Mouse (Mus musculus) activated CD4-positive, CD25-positive, alpha-beta regulatory T cell, adult 4 months (primary cell): ENCODE data around the gene Lag3. TPM values are rescaled to one million over a fixed set of nuclear protein-coding genes. Genes with fewer than 3 reads are reported as not detected.
"Not testable (repeated sequence)": the region's sequence is repeated elsewhere in the genome, so short reads cannot be mapped to it uniquely, and the experiment has no call there.

Experiments used
- ATAC-seq: one replicate; pipeline ENCODE4 v1.8.0; 2017
- polyA plus RNA-seq, 2 experiments: library from polyadenylated mRNA; unstranded; fragments of 100-300 nt; shearing (Covaris generic); gene quantifications; one replicate each; pipeline ENCODE4 v1.2.1; 2017

Gene Lag3
- polyA plus RNA-seq, 2 experiments from 2014 or later = 23.5 to 30.2 TPM

GRCm38 (mm10) chr6:124900056-124900800, 11.3 kb downstream of the Lag3 start:
- ATAC-seq = peak; percentile 19

GRCm38 (mm10) chr6:124898359-124898758, 13.1 kb downstream of the Lag3 start:
- no peak for ATAC-seq

- not testable (repeated sequence) for ATAC-seq
Observed at GRCm38 (mm10) chr6:124894113-124894512, 17.4 kb downstream of the Lag3 start.

- ATAC-seq = no peak
Observed at GRCm38 (mm10) chr6:124890997-124891396, 20.5 kb downstream of the Lag3 start.

- ATAC-seq = no peak
Observed at GRCm38 (mm10) chr6:124888555-124889125, 22.9 kb downstream of the Lag3 start.

GRCm38 (mm10) chr6:124887986-124888385, 23.5 kb downstream of the Lag3 start, which contains the start of gene Cd4:
Gene Cd4 (minus strand): TSS chr6:124888221.
- ATAC-seq = peak; percentile 29

- ATAC-seq = peak; percentile 22
Observed at GRCm38 (mm10) chr6:124885956-124886381, 25.5 kb downstream of the Lag3 start.

- ATAC-seq = peak; percentile 91
Observed at GRCm38 (mm10) chr6:124884714-124885500, 26.6 kb downstream of the Lag3 start.

- no peak for ATAC-seq
Observed at GRCm38 (mm10) chr6:124883351-124883750, 28.2 kb downstream of the Lag3 start.

GRCm38 (mm10) chr6:124881821-124882220, 29.7 kb downstream of the Lag3 start:
- no peak for ATAC-seq

GRCm38 (mm10) chr6:124879390-124879789, 32.1 kb downstream of the Lag3 start:
- ATAC-seq = no peak

GRCm38 (mm10) chr6:124874348-124874747, 37.2 kb downstream of the Lag3 start:
- ATAC-seq = no peak

- no peak for ATAC-seq
Observed at GRCm38 (mm10) chr6:124866560-124866959, 44.9 kb downstream of the Lag3 start.

GRCm38 (mm10) chr6:124865766-124866362, 45.6 kb downstream of the Lag3 start:
- ATAC-seq = no peak

- peak; percentile 47 for ATAC-seq
Observed at GRCm38 (mm10) chr6:124863658-124864298, 47.7 kb downstream of the Lag3 start, which contains the start of gene Gpr162. Gene Gpr162 (minus strand): TSS chr6:124863983.

GRCm38 (mm10) chr6:124863125-124863657, 48.3 kb downstream of the Lag3 start:
- ATAC-seq = no peak

GRCm38 (mm10) chr6:124862406-124863124, 48.9 kb downstream of the Lag3 start:
- ATAC-seq = no peak

GRCm38 (mm10) chr6:124861802-124862201, 49.7 kb downstream of the Lag3 start:
- ATAC-seq = no peak

- no peak for ATAC-seq
Observed at GRCm38 (mm10) chr6:124861266-124861665, 50.2 kb downstream of the Lag3 start.

- ATAC-seq = no peak
Observed at GRCm38 (mm10) chr6:124860511-124860910, 51.0 kb downstream of the Lag3 start.

GRCm38 (mm10) chr6:124859725-124860124, 51.8 kb downstream of the Lag3 start:
- peak; percentile 44 for ATAC-seq
